Mouse (Mus musculus) layer of hippocampus, adult 2 months (tissue): Measurements from ENCODE around the gene Itch. TPM values are rescaled to one million over a fixed set of nuclear protein-coding genes. Genes with fewer than 3 reads are reported as not detected.
A peak's percentile ranks its signal among the peaks of the same experiment; 100 is the strongest.
"Not testable (repeated sequence)": the region's sequence is repeated elsewhere in the genome, so short reads cannot be mapped to it uniquely, and the experiment has no call there.

Experiments used
- DNase-seq, 2 experiments: peaks; one replicate each; pipeline ENCODE4 v3.0.0; 2022; ENCODE audit warnings: low spot score in 2 of 2
- H3K27ac ChIP-seq: fragments of 200-600 bp; 2 replicates; pipeline ENCODE4 v1.8.1; 2022
- H3K4me3 ChIP-seq: fragments of 200-600 bp; 2 replicates; pipeline ENCODE4 v1.8.1; 2022; ENCODE audit warnings: mild to moderate bottlenecking
- CTCF ChIP-seq: fragments of 200-600 bp; conservative IDR thresholded peaks from 2 replicates; pipeline ENCODE4 v1.8.1; 2022; ENCODE audit warnings: antibody characterized with exemption, mild to moderate bottlenecking, moderate library complexity
- total RNA-seq, 2 experiments: library from RNA; stranded (reverse); gene quantifications; 2 replicates each; pipeline ENCODE4 v1.2.3; 2021

Itch gene
- total RNA-seq, 2 experiments from 2014 or later, result 58.7 to 60.1 TPM

DNA sequence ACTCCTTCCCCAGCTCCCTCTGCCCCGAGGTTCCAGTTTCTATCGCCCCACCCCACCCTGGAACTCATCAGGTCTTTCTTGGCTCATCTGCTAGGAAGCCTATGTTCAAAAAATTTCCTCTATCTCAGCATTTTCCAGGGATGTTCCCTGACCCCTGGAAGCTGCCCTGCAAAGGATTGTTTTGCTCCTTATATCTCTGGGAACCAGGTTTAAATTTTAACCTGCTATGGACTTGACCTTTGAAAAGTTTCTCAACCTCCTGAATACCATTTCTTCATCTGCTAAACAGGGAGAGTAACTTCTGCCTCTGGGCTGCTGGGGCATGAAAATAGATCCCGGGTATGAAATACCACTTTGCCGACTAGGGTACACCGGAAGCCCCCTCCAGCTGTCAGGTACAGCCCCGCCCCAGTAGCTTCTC, 31.5 kb upstream of the Itch start:
- no peak overlapping the region for H3K27ac ChIP-seq
- H3K4me3 ChIP-seq, result no peak overlapping the region
- TF ChIP-seq CTCF, result no peak

DNA sequence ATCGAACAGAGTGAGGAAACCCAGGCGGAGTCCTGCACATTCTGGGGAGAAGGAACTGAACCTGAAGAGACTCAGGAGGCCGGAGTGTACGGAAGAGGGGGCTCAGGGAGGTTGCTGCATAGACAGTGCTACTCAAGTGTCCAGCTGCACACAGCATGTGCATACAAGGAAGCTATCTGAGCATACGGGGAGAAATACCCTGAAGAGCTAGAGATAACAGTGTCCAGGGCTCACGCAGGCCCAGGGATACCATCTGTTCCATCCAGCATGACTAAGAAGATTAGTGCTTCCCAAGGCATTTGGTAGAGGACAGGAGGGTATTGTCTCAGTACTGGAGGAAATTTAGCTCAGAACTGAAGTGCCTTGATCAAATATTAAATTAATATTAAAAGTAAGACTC, 29.7 kb upstream of the Itch start:
- no peak overlapping the region for H3K4me3 ChIP-seq
- no peak for TF ChIP-seq CTCF

More for the DNA sequence above, 31.5 kb upstream of the Itch start:
- no peak for DNase-seq

DNA sequence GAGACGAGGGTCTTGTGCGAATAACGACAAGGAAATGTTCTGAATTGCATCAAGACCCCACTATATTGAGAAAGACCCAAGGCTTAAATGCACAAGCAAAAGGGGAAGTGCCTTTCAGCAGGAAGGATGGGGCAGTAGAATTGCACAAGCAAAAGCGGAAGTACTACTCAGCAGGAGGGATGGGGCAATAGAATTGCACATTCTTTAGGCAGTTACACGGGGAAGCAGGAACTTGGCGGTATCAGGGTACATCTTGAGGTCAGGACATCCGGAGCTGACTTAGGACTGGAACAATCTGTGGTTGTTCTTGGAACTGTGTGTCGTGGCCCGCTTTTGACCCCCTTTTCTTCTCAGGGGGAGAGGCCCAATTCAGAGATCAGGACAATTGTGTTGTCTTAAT, 26.0 kb upstream of the Itch start:
- not testable (repeated sequence) for DNase-seq, H3K4me3 ChIP-seq

More for the DNA sequence above, 29.7 kb upstream of the Itch start:
- no peak overlapping the region for H3K27ac ChIP-seq
- no peak for DNase-seq

DNA sequence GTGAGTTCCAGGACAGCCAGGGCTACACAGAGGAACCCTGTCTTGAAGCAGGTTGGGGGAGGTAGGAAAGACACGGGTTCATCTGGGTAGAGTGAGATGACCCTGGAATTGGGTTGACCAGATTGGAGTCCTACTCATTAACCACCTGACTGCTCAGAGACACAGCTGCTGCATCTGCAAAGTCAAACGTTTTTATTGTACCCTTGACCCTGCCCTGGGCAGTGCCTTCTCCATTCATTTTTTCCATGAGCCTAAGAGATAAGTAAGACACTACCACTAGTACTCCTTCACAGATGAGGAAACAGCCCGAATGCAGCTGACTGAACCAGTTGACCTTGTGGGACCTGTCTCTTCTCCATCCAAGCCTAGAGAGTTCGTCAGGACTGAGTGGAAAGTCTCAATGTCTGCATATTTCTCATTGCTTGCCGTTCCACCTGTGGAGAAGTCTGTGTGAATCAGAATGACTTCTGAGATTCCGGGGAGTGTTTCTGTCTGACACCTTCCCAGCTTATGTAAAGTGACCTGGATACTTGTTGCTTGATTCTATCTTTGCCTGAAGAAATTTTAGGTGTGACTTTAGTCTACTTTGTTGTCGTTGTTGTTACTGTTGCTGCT, 18.0 kb upstream of the Itch start:
- DNase-seq, result no peak
- H3K4me3 ChIP-seq, result no peak overlapping the region
- TF ChIP-seq CTCF, result no peak
- no peak overlapping the region for H3K27ac ChIP-seq

More for the DNA sequence above, 26.0 kb upstream of the Itch start:
- not testable (repeated sequence) for H3K27ac ChIP-seq

DNA sequence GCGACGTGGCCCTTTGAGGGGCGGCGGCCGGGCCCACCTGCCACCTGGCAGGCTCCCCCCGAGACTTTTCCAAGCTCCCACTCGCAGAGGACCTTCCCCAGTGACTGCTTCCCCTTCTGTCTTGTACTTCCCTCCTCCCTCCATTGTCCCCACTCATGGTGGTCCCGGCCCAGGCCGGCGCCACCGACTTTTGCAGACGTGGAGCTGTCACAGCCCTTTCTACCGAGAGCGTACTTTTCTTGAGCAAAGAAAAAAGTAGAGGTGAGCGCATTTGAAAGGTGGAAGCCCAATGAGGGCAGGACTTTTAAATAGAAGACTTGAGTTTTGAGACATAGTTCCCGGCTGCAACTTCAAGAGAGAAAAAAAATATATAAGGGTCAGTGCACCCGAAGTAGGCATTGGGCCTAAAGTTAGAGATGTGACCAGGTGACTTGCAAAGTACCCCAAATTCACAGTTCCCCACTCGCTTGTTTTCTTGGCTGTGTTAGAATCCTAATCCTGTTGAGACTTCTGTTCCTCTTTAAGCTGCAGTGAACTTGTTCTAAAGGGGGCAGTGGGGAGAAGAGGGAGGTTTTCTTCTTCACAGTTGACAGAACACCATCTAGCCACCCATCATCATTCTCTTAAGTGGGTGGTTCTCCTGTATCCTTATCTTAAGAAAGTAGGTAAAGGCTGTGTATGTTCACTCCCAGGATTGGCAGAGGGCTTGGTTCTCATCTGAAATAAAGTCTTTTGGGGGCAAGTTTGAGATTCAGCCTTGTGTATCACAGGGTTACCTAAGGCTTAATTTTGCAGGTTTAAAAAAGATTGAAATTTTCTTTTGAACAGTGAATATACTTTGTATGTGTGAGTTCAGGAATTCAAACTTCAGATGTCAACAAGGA, 910 bp downstream of the Itch start:
- H3K27ac ChIP-seq, result peak overlapping the region; percentile 99
- no peak for TF ChIP-seq CTCF
- peak in 1 of 2 experiments; percentile 12 for DNase-seq
- H3K4me3 ChIP-seq, result peak overlapping the region; percentile 91

DNA sequence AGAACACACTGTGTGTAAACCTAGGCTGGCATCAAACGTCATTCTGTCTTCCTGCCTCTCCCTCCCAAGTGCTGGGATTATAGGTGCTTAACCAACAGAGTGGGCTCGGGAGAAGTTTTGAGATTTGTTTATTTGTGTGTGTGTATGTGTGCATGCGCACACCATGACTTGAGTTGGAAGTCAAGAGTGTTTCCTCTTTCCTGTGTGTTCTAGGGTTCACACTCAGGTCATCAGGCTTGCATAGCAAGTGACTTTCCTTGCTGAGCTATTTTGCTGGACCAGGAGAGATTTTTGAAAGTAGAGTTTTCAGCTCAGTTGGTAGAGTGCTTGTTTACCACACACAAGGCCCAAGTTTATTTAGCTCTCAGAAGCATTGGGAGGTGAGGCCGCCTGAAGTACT, 1.8 kb downstream of the Itch start:
- no peak for TF ChIP-seq CTCF
- DNase-seq, result no peak
- Histone ChIP-seq H3K27ac (no peak overlapping the region; the same call in 1 of the 2 replicates), H3K4me3 (peak overlapping the region; percentile 91; the same call in 1 of the 2 replicates)

DNA sequence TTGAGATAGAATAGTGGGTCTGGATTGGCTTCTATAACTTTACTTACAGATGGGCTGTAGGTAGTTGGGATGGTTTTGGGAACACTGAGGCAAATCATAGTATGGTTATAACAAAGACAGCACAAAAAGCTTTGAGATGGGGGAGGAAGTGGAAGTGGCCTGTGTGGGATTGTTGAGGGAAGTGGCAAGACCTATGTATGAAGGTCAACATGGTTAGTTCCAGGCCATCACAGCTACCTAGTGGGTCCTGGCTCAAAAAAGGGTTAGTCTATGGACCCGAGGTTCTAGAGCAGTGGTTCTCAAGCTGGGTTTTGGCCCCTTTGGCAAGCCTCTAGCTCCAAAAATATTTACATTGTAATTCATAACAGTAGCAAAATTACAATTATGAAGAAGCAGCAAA, 2.2 kb downstream of the Itch start:
- no peak for TF ChIP-seq CTCF

DNA sequence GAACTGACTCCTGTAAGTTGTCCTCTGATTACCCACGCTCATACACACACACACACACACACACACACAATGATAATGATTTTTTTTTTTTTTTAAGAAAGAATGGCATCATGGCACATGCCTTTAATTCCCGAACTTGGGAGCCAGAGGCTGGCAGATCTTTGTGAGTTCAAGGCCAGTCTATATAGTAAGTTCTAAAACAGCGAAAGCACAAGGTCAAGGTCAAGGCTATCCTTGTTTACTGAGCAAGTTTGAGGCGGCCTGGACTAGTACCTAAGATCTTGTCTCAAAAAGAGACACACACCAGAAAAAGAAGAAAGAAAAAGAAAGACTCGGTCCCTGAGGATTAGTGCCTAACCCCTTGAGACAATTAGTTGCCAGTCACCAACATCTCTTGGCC, 7.7 kb downstream of the Itch start:
- TF ChIP-seq CTCF, result no peak
- no peak overlapping the region for H3K27ac ChIP-seq
- DNase-seq, result no peak
- H3K4me3 ChIP-seq, result no peak overlapping the region

More for the DNA sequence above, 2.2 kb downstream of the Itch start:
- DNase-seq, result no peak
- no peak overlapping the region for H3K4me3 ChIP-seq
- no peak overlapping the region for H3K27ac ChIP-seq

DNA sequence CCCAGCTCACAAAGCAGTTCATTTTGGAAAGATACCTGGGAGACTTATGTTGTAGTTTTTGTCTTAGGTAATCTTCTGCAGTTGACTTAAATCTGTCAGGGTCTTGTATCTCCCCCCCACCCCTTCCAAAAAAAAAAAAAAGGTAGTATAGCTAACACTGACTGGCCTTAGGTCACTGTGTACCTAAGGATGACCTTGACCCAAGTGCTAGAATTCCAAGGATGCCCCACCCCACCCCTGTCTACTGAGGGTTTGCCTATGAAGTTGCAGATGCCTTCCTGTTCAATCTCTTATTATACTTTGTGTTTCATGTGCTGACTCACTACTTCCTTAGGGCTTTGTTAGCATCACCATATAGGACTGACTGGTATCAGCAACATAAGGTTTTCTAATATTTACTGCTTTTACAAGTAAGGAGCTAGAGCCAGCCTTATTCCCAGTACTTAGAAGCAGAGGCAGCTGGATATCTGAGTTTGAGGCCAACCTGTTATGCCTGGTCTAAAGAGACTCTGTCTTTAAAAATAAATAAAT, 8.8 kb downstream of the Itch start:
- no peak for DNase-seq
- TF ChIP-seq CTCF, result no peak
- no peak overlapping the region for H3K27ac ChIP-seq
- no peak overlapping the region for H3K4me3 ChIP-seq

DNA sequence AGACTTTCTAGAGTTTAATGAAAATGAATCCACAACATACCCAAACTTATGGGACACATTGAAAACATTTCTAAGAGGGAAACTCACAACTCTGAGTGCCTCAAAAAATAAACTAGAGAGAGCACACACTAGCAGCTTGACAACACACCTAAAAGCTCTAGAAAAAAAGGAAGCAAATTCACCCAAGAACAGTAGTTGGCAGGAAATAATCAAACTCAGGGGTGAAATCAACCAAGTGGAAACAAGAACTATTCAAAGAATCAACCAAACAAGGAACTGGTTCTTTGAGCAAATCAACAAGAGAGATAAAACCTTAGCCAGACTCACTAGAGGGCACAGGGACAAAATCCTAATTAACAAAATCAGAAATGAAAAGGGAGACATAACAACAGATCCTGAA, 16.0 kb downstream of the Itch start:
- not testable (repeated sequence) for H3K27ac ChIP-seq, H3K4me3 ChIP-seq, DNase-seq

DNA sequence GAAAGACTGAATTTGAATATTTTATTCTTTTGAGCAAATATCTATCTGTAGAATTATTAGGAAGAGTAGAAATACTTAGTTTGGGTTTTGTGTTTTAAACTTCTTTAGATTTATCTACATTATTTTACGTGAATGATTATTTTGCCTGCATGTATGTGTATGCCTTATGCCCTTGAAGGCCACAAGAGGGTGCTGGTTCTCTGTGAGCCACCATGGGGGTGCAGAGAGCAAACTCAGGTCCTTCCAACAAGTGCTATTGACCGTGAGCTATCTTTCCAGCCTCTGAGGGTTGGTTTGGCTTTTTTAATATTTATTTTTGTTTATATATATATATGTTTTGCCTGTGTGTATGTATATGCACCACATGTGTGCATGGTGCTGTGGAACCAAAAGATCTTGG, 74.1 kb downstream of the Itch start:
- Histone ChIP-seq H3K27ac (no peak overlapping the region), H3K4me3 (no peak overlapping the region)
- DNase-seq, result no peak
- peak; percentile 84 for TF ChIP-seq CTCF

DNA sequence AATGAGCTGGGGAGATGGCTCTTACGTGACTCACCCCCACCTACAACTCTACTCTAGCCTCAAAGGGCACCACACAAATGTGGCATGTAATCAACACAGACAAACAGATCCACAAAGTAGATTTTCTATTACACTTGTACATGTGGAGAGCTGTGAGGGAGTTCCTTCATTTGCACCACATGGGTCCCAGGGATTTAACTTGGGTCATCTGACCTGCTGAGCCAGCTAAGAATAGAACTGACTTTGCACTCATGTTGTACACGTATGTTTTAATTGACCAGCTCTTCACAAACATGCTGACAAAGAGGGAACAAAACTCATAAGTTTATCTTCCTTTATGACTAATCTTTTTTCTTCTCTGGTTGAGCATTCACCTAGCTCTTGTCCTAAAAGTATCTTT, 89.8 kb downstream of the Itch start:
- TF ChIP-seq CTCF, result no peak
- H3K4me3 ChIP-seq, result no peak overlapping the region
- H3K27ac ChIP-seq, result no peak overlapping the region
- DNase-seq, result no peak

DNA sequence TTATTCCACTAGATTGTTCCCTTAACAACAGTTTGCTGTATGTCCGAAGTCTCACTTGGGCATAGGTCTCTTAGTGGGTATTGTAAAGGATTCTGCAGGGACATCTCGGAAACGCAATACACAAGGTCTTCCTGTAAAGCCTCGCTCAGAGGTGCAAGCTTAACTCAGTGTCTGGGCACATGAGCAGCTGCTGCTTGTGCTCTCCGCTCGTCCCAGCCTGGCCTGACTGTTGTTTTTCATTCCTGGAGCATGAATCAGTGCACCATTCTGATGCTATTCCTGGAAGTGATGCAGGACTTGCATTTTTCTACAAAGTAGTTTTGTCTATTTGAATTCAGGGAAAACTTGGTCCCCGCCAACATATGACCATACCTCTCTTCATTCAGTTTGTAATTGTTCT, 91.4 kb downstream of the Itch start:
- TF ChIP-seq CTCF, result no peak
- no peak for DNase-seq
- H3K27ac ChIP-seq, result no peak overlapping the region
- H3K4me3 ChIP-seq, result no peak overlapping the region
